Mouse (Mus musculus) cortical plate, adult 2 months (tissue): ENCODE measurements around the gene Rgr. TPM values are rescaled to one million over a fixed set of nuclear protein-coding genes. Genes with fewer than 3 reads are reported as not detected.

ENCODE experiments used
- H3K27ac ChIP-seq: fragments of 200-500 bp; 2 replicates; pipeline ENCODE4 v1.5.1; 2012; ENCODE audit warnings: low read length, control low read depth, inconsistent platforms; ENCODE audit not compliant: insufficient read depth
- H3K4me1 ChIP-seq: fragments of 200-500 bp; 2 replicates; pipeline ENCODE4 v1.6.1; 2011; ENCODE audit warnings: low read length; ENCODE audit not compliant: control insufficient read depth, insufficient read depth
- H3K4me3 ChIP-seq: fragments of 200-500 bp; 2 replicates; pipeline ENCODE4 v1.5.1; 2011; ENCODE audit warnings: mild to moderate bottlenecking, low read length, control low read depth; ENCODE audit not compliant: insufficient read depth
- CTCF ChIP-seq: fragments of 200-500 bp; IDR thresholded peaks from 2 replicates; pipeline ENCODE4 v1.5.1; 2011; ENCODE audit warnings: mild to moderate bottlenecking, control low read depth, low read length; ENCODE audit not compliant: insufficient read depth; ENCODE audit errors: extremely low read depth
- POLR2A ChIP-seq: fragments of 200-500 bp; IDR thresholded peaks from 2 replicates; pipeline ENCODE4 v1.6.1; 2011; ENCODE audit warnings: mild to moderate bottlenecking, low read length, control low read depth; ENCODE audit not compliant: insufficient read depth; ENCODE audit errors: extremely low read depth
- polyA plus RNA-seq: library from polyadenylated mRNA; depleted of rRNA; stranded (reverse); fragments of >200 nt; gene quantifications from 2 replicates; pipeline ENCODE4 v1.2.3, GENCODE M21; 2012

Rgr gene
- polyA plus RNA-seq, 1 experiment = not detected

GRCm38 (mm10) chr14:37034432-37034831 is 14.3 kb downstream of the Rgr start:
- H3K4me3 ChIP-seq = no peak overlapping the region
- no peak overlapping the region for H3K27ac ChIP-seq
- no peaks in the 10 kb centered on the region for H3K4me1 ChIP-seq
- peak; percentile 57 for TF ChIP-seq CTCF
- no peak for TF ChIP-seq POLR2A

DNA sequence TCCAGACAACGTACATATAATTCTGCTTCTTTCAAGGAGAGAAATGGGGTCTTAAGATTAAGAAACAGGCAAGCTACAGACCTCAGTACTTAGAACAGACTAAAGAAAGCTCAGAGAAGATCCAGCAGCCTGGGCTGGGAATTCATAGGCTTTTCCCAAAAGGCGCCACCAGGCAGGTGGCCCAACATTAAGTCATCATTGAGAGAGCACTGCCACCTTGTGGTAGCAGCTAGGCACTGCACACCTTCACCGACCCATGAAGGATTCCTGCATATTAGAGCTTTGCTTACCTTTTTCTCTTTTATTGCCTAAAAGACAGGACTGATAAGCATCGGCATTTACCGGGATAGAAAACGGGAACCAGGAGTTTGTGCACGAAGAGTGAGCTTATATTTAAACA is 15.5 kb downstream of the Rgr start:
- H3K27ac ChIP-seq = no peak overlapping the region

DNA sequence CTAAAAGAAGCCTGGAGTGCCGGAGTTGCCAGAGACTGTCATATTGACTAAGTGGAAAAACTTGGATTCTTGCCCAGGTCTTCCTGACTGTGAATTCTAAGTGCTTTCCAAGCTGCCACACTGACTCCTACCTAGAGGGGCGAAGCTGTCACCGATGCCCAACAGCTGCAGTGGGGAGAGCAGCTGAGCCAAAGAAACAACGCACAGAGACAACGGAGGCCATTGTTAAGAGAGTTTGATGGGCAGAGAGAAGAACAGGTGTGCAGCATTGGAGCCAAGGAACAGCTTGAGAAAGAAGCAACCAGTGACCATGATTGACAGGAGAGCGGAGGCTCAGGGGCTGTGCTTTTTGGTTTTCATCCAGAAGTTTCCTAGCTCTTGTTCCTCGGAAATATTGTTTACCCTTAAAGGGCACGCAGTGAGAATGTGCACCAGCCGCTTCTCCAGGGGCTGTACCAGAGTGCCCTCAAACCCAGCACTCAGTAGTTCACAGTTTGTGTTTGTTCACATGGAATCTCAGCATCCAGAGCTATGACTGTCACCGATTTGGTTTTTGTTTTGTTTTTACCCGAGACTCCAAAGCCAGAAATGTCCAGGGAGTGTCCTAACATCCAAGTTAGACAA is 16.2 kb downstream of the Rgr start:
- H3K4me3 ChIP-seq = no peak overlapping the region
- TF ChIP-seq POLR2A (no peak), CTCF (no peak)
- no peaks in the 10 kb centered on the region for H3K4me1 ChIP-seq
- H3K27ac ChIP-seq = no peak overlapping the region

More for the DNA sequence above, 15.5 kb downstream of the Rgr start:
- Histone ChIP-seq H3K4me1 (no peaks in the 10 kb centered on the region), H3K4me3 (no peak overlapping the region)
- TF ChIP-seq POLR2A = no peak
- peak; percentile 99 for TF ChIP-seq CTCF

DNA sequence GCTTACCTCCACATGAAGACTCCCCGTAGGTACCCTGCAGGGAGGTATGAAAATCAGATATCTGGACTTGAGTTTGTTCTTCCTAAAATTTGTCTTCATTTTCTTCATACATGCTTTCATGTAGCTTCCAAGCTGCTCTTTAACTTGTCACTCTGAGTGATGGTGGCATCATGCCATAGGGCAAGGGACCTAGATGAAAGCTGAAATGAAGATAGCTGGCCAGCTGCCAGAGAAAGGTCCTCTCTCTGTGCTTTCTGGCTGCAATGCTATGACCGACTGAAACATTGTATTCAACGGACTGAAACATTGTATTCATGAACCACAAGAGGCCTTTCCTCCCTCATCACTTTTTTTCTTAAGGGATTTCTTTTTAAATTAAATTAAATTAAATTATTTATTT is 20.2 kb downstream of the Rgr start:
- Histone ChIP-seq H3K27ac (no peak overlapping the region), H3K4me1 (no peaks in the 10 kb centered on the region), H3K4me3 (no peak overlapping the region)
- TF ChIP-seq CTCF (no peak), POLR2A (no peak)

DNA sequence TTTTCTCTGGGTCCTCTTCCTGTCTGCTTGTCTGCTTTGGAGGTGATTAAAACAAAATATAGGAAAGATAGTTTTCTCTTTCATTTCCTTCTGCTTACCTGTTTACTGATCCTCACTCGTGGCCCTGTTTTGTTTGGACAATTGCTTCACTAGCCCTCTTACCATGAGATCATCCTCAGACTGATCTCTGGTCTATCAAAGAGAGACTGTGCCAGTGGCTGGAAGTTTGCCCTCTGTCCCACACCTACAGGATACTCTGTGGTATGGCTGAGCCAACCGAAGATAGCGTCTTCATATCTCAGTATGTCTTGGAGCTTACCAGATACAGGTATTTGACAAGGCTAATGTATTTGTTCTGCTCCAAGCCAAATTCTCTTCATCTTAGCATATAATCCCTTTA is 20.8 kb downstream of the Rgr start:
- TF ChIP-seq POLR2A = no peak
- H3K27ac ChIP-seq = no peak overlapping the region
- H3K4me1 ChIP-seq = no peaks in the 10 kb centered on the region
- H3K4me3 ChIP-seq = no peak overlapping the region

DNA sequence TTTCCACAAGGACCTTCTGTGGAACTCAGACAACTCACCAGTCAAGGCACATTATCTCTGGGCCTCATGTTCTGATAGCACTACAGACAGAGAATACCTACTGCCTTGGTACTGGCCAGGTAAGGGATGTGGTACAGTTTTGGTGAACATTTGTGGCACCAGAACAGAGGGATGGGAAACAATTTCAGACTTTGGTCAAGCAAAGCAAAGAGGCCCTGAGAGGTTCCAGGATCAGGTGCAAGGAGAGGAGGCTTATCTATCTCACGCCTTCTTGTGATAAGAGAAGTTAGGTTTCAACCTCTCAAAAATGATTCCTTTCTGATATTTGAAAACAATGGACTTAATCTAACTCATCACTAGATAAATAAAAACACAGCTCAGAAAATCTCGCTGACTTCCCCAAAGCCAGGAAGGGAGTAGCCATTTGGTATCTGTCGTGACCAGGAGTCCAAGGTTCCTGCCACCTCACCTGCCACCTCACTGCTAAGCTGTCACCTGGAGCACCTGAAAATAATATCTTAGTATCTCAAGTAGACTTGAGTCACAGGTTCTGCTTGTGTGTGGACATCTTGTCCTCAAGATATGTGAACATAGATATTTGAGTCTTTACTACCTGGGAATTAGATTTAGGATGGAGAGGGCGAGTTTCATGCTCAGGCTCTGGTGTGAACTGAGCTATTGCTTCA is 21.4 kb downstream of the Rgr start:
- Histone ChIP-seq H3K4me1 (no peaks in the 10 kb centered on the region), H3K4me3 (no peak overlapping the region), H3K27ac (no peak overlapping the region)
- TF ChIP-seq POLR2A = no peak
- no peak for TF ChIP-seq CTCF

DNA sequence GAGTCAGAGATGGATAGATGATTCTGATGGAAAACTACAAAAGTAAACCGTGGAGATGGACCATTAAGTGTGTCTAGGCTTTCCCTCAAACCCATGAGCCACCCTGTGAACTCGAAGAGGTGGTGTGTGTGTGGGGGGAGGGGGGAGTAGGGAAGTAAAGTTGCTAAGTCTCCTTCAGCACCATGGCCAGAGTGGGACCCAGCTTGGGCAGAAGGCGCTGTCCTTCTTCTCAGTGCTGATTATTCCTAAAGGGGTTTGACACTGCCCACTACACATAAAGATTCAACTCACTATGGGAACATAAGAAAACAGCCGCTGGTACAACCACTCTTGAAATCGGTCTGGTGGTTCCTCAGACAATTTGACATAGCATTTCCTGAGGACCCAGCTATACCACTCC is 32.9 kb downstream of the Rgr start:
- Histone ChIP-seq H3K4me3 (no peak overlapping the region), H3K4me1 (no peaks in the 10 kb centered on the region), H3K27ac (no peak overlapping the region)
- no peak for TF ChIP-seq CTCF
- TF ChIP-seq POLR2A = no peak

DNA sequence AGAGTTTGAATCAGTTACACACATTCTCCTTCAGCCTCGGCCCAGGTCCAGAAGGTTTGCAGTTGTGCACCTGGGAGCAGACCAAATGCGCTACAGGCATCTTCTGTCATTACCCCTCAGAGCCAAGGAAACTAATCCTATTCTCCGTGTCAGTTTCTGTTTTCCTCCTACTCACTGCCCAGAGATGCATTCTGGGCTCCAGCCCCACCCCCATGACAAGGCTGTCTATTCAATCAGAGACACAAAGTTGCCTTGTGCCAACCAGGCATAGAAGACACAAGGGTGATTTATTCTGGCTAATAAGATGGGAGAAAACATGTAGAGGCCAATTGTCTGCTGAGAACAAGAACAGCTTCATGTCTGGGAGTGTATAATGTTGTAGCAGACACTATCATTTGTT is 35.1 kb downstream of the Rgr start:
- Histone ChIP-seq H3K4me3 (no peak overlapping the region), H3K4me1 (no peaks in the 10 kb centered on the region), H3K27ac (no peak overlapping the region)
- no peak for TF ChIP-seq POLR2A
- TF ChIP-seq CTCF = no peak

DNA sequence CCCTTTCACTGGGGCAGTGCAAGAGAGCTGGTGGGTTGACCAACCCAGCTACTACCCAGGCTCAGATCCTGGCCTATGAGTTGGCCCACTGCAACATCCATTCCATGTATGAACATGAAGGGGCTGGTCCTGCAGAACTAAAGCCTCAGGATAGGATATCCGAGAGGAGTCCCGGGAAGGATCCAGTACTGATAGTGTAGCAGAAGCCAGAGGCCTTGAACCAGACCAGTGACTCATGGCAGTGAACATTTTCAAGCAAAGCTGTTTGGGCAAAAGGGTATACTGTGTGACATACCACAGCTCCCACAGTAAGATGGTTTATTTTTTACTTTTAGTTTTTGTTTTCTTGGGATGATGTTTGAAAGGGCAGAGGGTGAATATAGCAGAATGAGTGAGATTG is 39.1 kb downstream of the Rgr start:
- Histone ChIP-seq H3K27ac (no peak overlapping the region), H3K4me1 (no peaks in the 10 kb centered on the region), H3K4me3 (no peak overlapping the region)
- no peak for TF ChIP-seq POLR2A
- TF ChIP-seq CTCF = no peak

DNA sequence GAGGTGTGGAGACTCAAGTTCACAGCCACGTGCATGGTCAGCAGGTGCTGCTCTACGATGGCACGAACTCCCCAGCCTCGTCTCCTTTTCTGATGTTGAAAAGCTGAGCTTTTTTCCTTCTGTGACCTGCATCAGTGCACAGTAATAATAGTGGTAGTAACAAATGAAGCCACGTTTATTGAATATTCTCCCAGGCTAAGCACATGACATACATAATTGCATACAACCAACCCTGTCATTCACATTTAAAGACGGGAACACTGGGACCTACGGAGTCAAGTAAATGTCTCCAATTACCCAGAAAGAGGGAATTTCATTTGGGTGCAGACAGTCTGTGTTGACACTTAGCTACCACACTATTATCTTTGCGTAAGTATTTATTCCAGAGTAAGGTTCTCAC is 42.3 kb downstream of the Rgr start:
- no peak overlapping the region for H3K4me3 ChIP-seq
- no peak for TF ChIP-seq CTCF
- no peak for TF ChIP-seq POLR2A
- H3K4me1 ChIP-seq = no peaks in the 10 kb centered on the region; the same call in 1 of the 2 replicates
- H3K27ac ChIP-seq = no peak overlapping the region
